Mouse (Mus musculus) hindbrain, postnatal 0 days (tissue): ENCODE measurements around the gene Cox4i1. TPM values are rescaled to one million over a fixed set of nuclear protein-coding genes. Genes with fewer than 3 reads are reported as not detected.

ENCODE experiments used
- ATAC-seq: fragments of 200-750 bp; cut with Nextera tagmentation; 2 replicates; pipeline ENCODE4 v1.8.0; 2017; ENCODE audit warnings: mild to moderate bottlenecking, moderate TSS enrichment, moderate library complexity
- DNase-seq: peaks from one replicate; pipeline ENCODE4 v3.0.0-alpha.2; 2015; ENCODE audit warnings: low spot score
- H3K27ac ChIP-seq: fragments of 300-500 bp; sonication (generic); 2 replicates; pipeline ENCODE4 v1.5.1; 2014; ENCODE audit warnings: mild to moderate bottlenecking
- H3K27me3 ChIP-seq: fragments of 300-500 bp; sonication (generic); 2 replicates; pipeline ENCODE4 v1.6.1; 2014; ENCODE audit warnings: low read length, mixed read lengths; ENCODE audit not compliant: insufficient read depth
- H3K36me3 ChIP-seq: fragments of 300-500 bp; sonication (generic); 2 replicates; pipeline ENCODE4 v1.6.1; 2014; ENCODE audit warnings: low read length, mixed read lengths; ENCODE audit not compliant: insufficient read depth
- H3K4me1 ChIP-seq: fragments of 300-500 bp; sonication (generic); 2 replicates; pipeline ENCODE4 v1.6.1; 2014; ENCODE audit warnings: antibody characterized with exemption, low read length, mixed read lengths; ENCODE audit not compliant: insufficient read depth
- H3K4me2 ChIP-seq: fragments of 300-500 bp; sonication (generic); 2 replicates; pipeline ENCODE4 v1.6.1; 2014; ENCODE audit warnings: low read depth, mild to moderate bottlenecking, low read length, moderate library complexity, mixed read lengths
- H3K4me3 ChIP-seq: fragments of 300-500 bp; sonication (generic); 2 replicates; pipeline ENCODE4 v1.5.1; 2014; ENCODE audit warnings: low read length
- H3K9ac ChIP-seq: fragments of 300-500 bp; sonication (generic); replicated peaks from 2 replicates; pipeline ENCODE4 v1.6.1; 2014; ENCODE audit warnings: mild to moderate bottlenecking, low read length, moderate library complexity, mixed read lengths
- H3K9me3 ChIP-seq: fragments of 300-500 bp; sonication (generic); 2 replicates; pipeline ENCODE4 v1.6.1; 2016; ENCODE audit warnings: low read length, mixed read lengths
- CTCF ChIP-seq: IDR thresholded peaks from 2 replicates; pipeline ENCODE4 v1.5.1; 2016; ENCODE audit warnings: antibody characterized with exemption, control low read depth, low read depth
- WGBS: fragments of 180-500 bp; shearing (Covaris S2); extraction: QIAGEN DNeasy Blood & Tissue Kit; methylation state at CpG from one replicate; pipeline ENCODE4 v1.1.7; 2014; 5-methylcytosine and 5-hydroxymethylcytosine counted together
- polyA plus RNA-seq: library from polyadenylated mRNA; unstranded; fragments of >200 nt; fragmentation: Nextera tagmentation; extraction: Ambion mirVana; gene quantifications from 2 replicates; pipeline ENCODE4 v1.2.1, GENCODE M21; 2015
- total RNA-seq: library from RNA; depleted of rRNA; stranded (reverse); fragments of >200 nt; gene quantifications from 2 replicates; pipeline ENCODE4 v1.2.3, GENCODE M21; 2014; rRNA removed

Cox4i1 gene
- total RNA-seq = 545 and 609 TPM in 2 replicates
- polyA plus RNA-seq = 1,628 and 1,662 TPM in 2 replicates

DNA sequence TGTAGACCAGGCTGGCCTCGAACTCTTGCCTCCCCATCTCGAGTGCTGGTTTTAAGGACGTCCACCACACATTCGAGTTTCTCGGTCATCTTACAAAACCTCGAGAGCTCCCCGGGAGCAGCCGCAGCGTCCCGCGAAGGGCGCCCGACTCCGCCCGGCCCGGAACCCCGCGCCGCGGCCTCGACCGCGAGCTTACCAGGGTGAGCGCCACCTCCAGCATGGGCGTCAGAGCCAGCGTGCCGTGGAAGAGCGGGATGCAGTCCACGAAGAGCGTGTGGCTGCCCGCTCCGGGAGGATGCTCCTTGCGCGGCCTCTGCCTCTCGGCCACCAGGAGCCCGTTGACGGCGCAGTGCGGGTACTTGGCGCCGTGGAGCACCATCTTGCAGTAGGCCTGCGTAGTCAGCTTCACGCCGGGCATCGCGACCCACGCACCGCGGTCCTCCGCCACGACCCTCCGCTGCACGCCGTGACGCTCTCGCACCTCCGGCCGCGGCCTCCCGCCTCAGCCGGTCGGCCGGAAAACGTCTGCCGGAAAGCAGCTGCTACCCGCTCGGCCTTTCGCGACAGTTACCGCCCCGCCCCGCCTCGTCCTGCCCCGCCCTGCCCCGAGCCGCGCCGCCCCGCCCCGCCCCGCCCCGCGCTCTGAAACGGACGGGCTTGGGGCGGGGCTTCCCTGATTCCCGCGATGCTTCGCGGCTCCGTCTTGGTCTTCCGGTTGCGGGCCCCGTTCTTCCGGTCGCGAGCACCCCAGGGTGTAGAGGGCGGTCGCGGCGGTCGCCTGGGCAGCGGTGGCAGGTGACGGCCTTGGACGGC, at the start of gene Cox4i1, which contains the start of gene Gm27021:
Gene Cox4i1 (plus strand): TSS at position 662 of the 813 bp plus-strand sequence.
Gene Gm27021 (minus strand): TSS at position 519 of the 813 bp plus-strand sequence.
- DNase-seq = peak; percentile 96
- Histone ChIP-seq H3K27me3 (no peaks in the 10 kb centered on the region), H3K4me3 (peak within 1 kb of the TSS; percentile 89), H3K4me1 (peaks cover 27% of the 10 kb centered on the region), H3K9ac (peak within 1 kb of the TSS; percentile 81), H3K9me3 (no peaks in the 10 kb centered on the region), H3K4me2 (peak within 1 kb of the TSS; percentile 88), H3K36me3 (peaks cover 21% of the 10 kb centered on the region), H3K27ac (peak within 1 kb of the TSS; percentile 94)
- TF ChIP-seq CTCF = peak; percentile 37
- WGBS = 2% methylated on average over 91 of the region's 105 CpGs
- ATAC-seq = peak; percentile 96

DNA sequence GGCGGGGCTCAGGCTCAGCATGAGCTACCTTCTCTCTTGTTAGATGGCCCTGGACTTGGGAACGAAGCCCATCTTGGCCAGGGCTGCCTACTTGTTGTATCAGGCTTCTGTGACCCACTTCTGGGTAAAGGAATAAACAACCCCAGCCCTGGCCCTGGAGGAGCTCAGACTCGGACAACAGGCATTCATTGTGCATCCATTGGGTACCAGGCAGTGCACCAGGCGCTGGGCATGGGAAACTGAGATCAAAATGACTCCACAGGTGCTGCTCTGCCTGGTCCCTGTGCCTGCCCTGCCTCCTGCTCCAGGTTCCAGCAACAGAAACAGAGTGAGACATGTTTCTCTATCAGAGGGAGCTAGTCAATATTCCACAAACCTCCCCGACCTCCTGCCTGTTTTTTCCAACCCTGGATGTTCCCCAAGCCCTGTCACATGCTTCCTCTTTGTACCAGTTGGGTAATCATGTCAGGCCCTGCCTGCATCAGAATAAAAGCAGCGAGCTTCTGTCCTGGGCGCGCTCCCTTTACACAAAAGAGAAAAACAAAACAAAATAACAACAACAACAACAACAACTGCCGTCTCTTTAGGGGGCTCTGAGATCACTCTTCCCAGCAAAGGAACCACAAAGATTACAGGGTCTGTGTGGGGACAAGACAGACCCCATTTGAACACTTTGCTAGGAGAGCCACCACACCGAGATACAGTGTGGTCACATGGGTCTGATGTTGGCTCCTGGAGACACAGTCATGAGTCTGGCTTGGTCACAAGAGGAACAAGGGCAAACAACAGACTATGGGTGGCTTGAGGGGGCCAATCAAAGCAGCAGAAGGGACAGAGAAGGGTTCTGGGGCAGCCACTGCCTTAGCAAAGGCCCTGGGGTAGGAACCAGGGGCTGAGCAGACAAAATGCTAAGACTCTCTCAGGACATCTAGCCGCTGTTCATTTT, 48.5 kb upstream of the Cox4i1 start:
- Histone ChIP-seq H3K27ac (peak overlapping the region; percentile 58; the same call in 1 of the 2 replicates), H3K36me3 (no peaks in the 10 kb centered on the region), H3K4me3 (no peak overlapping the region), H3K4me2 (no peak overlapping the region), H3K9ac (no peak overlapping the region), H3K9me3 (no peaks in the 10 kb centered on the region), H3K4me1 (no peaks in the 10 kb centered on the region), H3K27me3 (no peaks in the 10 kb centered on the region)
- no peak for DNase-seq
- 64% methylated on average over 11 of the region's 11 CpGs for WGBS
- ATAC-seq = peak; percentile 42; the same call in 1 of the 2 replicates
- TF ChIP-seq CTCF = no peak

DNA sequence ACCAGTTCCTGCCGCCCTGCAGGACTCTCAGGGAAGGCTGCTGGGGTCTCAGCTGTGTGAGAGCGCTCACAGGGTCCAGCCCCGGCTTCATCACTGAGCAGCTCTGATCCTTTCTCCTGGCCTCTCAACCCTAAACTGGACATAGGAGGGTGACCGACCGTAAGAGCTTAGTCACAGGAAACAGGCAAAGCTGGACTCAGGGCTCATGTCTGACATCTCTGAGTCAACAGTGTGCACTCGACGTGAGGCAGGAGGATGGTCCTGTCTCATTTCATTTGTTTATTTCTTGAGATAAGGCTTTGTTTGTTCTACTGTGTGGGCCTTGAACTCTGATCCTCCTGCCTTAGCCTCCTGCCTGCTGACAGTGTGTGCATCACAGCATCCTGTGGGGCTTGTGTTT, 47.6 kb upstream of the Cox4i1 start:
- TF ChIP-seq CTCF = no peak
- WGBS = 66% methylated on average over 7 of the region's 7 CpGs

DNA sequence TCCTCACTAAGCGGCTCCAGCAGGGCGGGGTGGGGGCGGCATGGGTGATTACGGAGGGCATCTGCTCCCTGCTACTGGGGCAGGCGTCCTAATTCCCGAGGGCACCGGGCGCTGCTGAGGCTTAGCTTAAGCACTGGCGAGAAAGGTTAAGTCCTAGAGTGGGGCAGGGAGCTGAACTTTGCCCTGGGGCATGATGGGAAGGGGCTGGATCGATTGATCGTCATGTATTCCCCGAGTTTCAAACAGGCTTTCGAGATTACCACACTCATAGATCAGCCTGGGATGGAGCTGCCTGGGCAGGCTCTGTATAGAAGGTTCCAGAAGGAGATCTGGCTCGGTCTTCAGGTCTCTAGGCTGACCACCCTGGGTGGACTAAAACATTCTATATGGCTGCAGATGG, 45.9 kb upstream of the Cox4i1 start:
- 74% methylated on average over 14 of the region's 14 CpGs for WGBS
- Histone ChIP-seq H3K4me3 (no peak overlapping the region), H3K9ac (no peak overlapping the region), H3K4me2 (no peak overlapping the region), H3K27ac (no peak overlapping the region), H3K36me3 (no peaks in the 10 kb centered on the region), H3K27me3 (no peaks in the 10 kb centered on the region), H3K4me1 (no peaks in the 10 kb centered on the region), H3K9me3 (no peaks in the 10 kb centered on the region)
- DNase-seq (no peak), ATAC-seq (no peak)
- TF ChIP-seq CTCF = no peak

More for the DNA sequence above, 47.6 kb upstream of the Cox4i1 start:
- no peak overlapping the region for H3K4me3 ChIP-seq
- no peaks in the 10 kb centered on the region for H3K4me1 ChIP-seq
- no peak overlapping the region for H3K9ac ChIP-seq
- H3K9me3 ChIP-seq = no peaks in the 10 kb centered on the region
- no peaks in the 10 kb centered on the region for H3K27me3 ChIP-seq
- H3K4me2 ChIP-seq = no peak overlapping the region
- DNase-seq (no peak), ATAC-seq (no peak)
- H3K27ac ChIP-seq = no peak overlapping the region
- H3K36me3 ChIP-seq = no peaks in the 10 kb centered on the region

DNA sequence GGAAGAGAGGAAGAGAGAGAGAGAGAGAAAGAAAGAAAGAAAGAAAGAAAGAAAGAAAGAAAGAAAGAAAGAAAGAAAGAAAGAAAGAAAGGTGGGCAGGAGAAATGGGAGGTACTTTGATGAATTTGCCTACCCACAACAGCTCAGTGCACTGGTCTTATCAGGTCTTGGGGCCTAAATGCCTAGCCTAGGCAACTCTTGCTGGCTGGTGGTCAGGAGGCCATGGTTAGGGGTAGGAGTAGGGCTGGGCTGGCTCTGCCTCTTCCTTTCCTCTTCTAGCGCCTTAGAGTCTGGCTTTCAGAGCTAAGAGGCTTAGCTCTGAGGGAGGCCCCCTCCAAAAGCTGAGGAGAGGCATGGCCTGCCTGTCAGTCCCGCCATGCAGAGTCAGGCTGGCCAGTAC, 44.4 kb upstream of the Cox4i1 start:
- no peaks in the 10 kb centered on the region for H3K27me3 ChIP-seq
- H3K9me3 ChIP-seq = no peaks in the 10 kb centered on the region
- H3K9ac ChIP-seq = no peak overlapping the region
- H3K4me3 ChIP-seq = no peak overlapping the region
- no peak for DNase-seq
- 42% methylated on average over 2 of the region's 2 CpGs for WGBS
- ATAC-seq = no peak
- H3K27ac ChIP-seq = no peak overlapping the region
- no peak for TF ChIP-seq CTCF
- no peaks in the 10 kb centered on the region for H3K36me3 ChIP-seq
- H3K4me2 ChIP-seq = no peak overlapping the region
- H3K4me1 ChIP-seq = no peaks in the 10 kb centered on the region

DNA sequence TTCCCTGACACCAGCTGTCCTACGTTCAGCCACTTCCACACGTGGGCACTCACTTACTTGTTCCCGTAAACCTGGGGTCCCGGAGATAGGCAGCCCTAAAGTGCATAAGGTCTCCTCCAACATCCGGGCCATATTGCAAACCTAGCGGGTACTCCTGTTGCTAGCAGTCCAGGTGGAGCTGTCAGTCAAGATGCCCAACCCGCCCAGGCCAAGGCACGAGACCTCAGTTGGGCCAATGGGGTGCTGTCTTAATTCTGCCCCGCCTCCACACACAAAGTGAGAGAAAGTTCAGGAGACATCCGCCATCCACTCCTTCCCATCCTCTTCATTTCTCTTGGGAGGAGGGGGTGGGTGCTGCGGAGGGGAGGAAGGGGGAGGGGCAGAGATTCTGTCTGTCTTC, 41.6 kb upstream of the Cox4i1 start:
- H3K27ac ChIP-seq = no peak overlapping the region
- 72% methylated on average over 11 of the region's 11 CpGs for WGBS
- no peaks in the 10 kb centered on the region for H3K36me3 ChIP-seq
- DNase-seq = no peak
- no peak for TF ChIP-seq CTCF
- no peak for ATAC-seq
- H3K9ac ChIP-seq = no peak overlapping the region
- no peaks in the 10 kb centered on the region for H3K4me1 ChIP-seq
- H3K9me3 ChIP-seq = no peaks in the 10 kb centered on the region
- no peaks in the 10 kb centered on the region for H3K27me3 ChIP-seq
- H3K4me2 ChIP-seq = no peak overlapping the region
- no peak overlapping the region for H3K4me3 ChIP-seq
